Mouse (Mus musculus) liver, embryonic 14.5 days (tissue): Measurements from ENCODE around the gene Lsm6. TPM values are rescaled to one million over a fixed set of nuclear protein-coding genes. Genes with fewer than 3 reads are reported as not detected.

Source experiments
- ATAC-seq: fragments of 200-750 bp; cut with Nextera tagmentation; 2 replicates; pipeline ENCODE4 v1.8.0; 2017; ENCODE audit warnings: moderate number of reproducible peaks, mild to moderate bottlenecking, moderate library complexity; ENCODE audit not compliant: insufficient read depth
- DNase-seq, 3 experiments: peaks; one replicate each; pipeline ENCODE4 v3.0.0-alpha.2; 2012 to 2013; ENCODE audit warnings: low read depth in 3 of 3, low spot score in 3 of 3
- H3K27ac ChIP-seq: fragments of 300-500 bp; sonication (generic); 2 replicates; pipeline ENCODE4 v1.5.1; 2014; ENCODE audit warnings: moderate library complexity, mild to moderate bottlenecking, control low read depth, inconsistent platforms
- H3K27me3 ChIP-seq: fragments of 300-500 bp; sonication (generic); 2 replicates; pipeline ENCODE4 v1.6.1; 2014; ENCODE audit warnings: mild to moderate bottlenecking, low read length, moderate library complexity; ENCODE audit not compliant: control insufficient read depth, insufficient read depth
- H3K36me3 ChIP-seq: fragments of 300-500 bp; sonication (generic); replicated peaks from 2 replicates; pipeline ENCODE4 v1.6.1; 2014; ENCODE audit warnings: low read depth; ENCODE audit not compliant: control insufficient read depth, insufficient read depth
- H3K4me1 ChIP-seq, 2 experiments: fragments of 200-500 bp in 1 of 2; fragments of 300-500 bp in 1 of 2; sonication (generic) in 1 of 2; replicated peaks; 2 replicates each; pipeline ENCODE4 v1.6.1; 2012 to 2014; ENCODE audit warnings: antibody characterized with exemption in 1 of 2, inconsistent platforms in 1 of 2, low read length in 1 of 2; ENCODE audit not compliant: control insufficient read depth in 2 of 2, insufficient read depth in 2 of 2
- H3K4me2 ChIP-seq: fragments of 300-500 bp; sonication (generic); 2 replicates; pipeline ENCODE4 v1.6.1; 2014; ENCODE audit warnings: low read depth, mild to moderate bottlenecking, control low read depth, moderate library complexity
- H3K4me3 ChIP-seq, 2 experiments: fragments of 200-500 bp in 1 of 2; fragments of 300-500 bp in 1 of 2; sonication (generic) in 1 of 2; 2 replicates each; pipeline ENCODE4 v1.5.1; 2012 to 2014; ENCODE audit warnings: low read depth in 2 of 2, low read length in 2 of 2, mild to moderate bottlenecking in 2 of 2, control low read depth in 1 of 2, inconsistent platforms in 1 of 2, moderate library complexity in 1 of 2; ENCODE audit not compliant: insufficient read depth in 1 of 2
- H3K9ac ChIP-seq: fragments of 300-500 bp; sonication (generic); replicated peaks from 2 replicates; pipeline ENCODE4 v1.6.1; 2014; ENCODE audit warnings: mild to moderate bottlenecking, control low read depth, moderate library complexity
- H3K9me3 ChIP-seq: fragments of 300-500 bp; sonication (generic); 2 replicates; pipeline ENCODE4 v1.6.1; 2016; ENCODE audit warnings: low read length, mixed read lengths; ENCODE audit not compliant: control insufficient read depth
- CTCF ChIP-seq: IDR thresholded peaks from 2 replicates; pipeline ENCODE4 v1.5.1; 2016; ENCODE audit warnings: antibody characterized with exemption, low read depth, control low read depth
- EP300 ChIP-seq: IDR thresholded peaks from 2 replicates; pipeline ENCODE4 v1.6.1; 2016; ENCODE audit warnings: antibody characterized with exemption, low read depth
- WGBS: fragments of 180-500 bp; shearing (Covaris S2); extraction: QIAGEN DNeasy Blood & Tissue Kit; methylation state at CpG from one replicate; pipeline ENCODE4 v1.1.7; 2014; ENCODE audit not compliant: insufficient replicate concordance; 5-methylcytosine and 5-hydroxymethylcytosine counted together
- polyA plus RNA-seq, 2 experiments: library from polyadenylated mRNA; depleted of rRNA in 1 of 2; stranded (reverse) in 1 of 2; unstranded in 1 of 2; fragments of >200 nt; fragmentation: Nextera tagmentation in 1 of 2; extraction: Ambion mirVana in 1 of 2; gene quantifications; 2 replicates each; pipeline versions ENCODE4 v1.2.1 to v1.2.3; 2012 to 2014

The Lsm6 gene
- polyA plus RNA-seq (2012; rRNA removed) (10.5 and 39.3 TPM in 2 replicates), polyA plus RNA-seq (2014; fragmentation: Nextera tagmentation; extraction: Ambion mirVana) (115 and 117 TPM in 2 replicates)

DNA sequence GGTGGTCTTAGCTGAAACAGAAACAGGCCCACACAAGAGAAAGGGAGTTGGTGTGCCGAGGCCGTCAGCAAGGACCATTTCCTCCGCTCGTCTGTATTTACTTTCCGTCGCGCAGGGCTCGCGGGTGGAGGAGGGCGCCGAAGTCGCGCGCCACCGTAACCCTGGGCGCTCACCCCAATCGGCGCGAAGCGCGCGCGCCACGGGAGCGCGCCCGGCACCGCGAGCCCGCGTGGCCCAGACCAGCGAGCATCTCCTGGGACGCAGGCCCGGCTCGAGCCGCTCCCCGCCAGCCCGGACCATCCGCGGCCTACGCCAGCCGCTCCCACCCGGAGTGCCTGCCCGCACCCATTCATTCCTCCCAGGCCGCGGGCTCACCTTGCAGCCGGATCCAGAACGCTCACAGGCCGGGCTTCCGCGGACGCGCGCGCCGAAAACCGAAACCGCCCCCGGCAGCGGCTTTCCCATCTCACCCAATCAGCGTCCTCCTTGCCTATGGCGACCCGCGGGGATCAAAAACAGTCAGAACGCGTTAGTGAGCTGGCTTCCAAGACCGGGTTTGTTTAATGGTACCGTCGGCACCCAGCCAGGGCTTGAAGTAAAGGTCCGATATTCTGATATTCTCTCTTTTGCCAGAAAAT lies at the start of gene Lsm6:
Lsm6 (minus strand) TSS at position 468 of the 638 bp plus-strand sequence.
- no peaks in the 10 kb centered on the region; the same call in 1 of the 2 replicates for H3K36me3 ChIP-seq
- peak within 1 kb of the TSS; percentile 84 for H3K4me3 ChIP-seq
- H3K4me1 ChIP-seq = peaks cover 2 to 7% of the 10 kb centered on the region in 2 experiments; a peak in 2 of 4 replicates
- TF ChIP-seq CTCF = no peak
- TF ChIP-seq EP300 = no peak
- peak within 1 kb of the TSS; percentile 83 for H3K9ac ChIP-seq
- H3K27me3 ChIP-seq = no peaks in the 10 kb centered on the region
- WGBS = under 1% methylated on average over 69 of the region's 70 CpGs
- H3K9me3 ChIP-seq = no peaks in the 10 kb centered on the region
- H3K4me2 ChIP-seq = peak within 1 kb of the TSS; percentile 75
- DNase-seq (peak; percentile 96), ATAC-seq (peak; percentile 96)
- H3K27ac ChIP-seq = peak within 1 kb of the TSS; percentile 80

DNA sequence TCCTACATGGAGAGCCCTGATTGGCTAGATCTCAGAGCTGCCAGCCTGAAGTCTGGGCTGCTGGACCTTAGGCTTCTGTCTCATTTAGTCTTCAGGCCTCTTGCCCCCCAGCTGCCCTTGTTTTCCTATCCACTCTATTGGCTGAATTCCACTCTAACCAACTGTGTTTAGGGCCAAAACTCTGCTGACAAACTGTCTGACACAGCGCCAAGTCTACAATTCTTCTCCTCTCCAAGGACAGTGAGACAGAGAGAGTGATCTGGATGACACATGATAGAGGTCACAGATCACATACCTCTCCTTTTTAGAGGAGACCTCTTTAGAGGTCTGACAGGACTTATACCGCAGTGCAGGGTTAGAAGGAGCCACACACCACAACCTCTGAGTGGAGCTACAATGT lies 46.1 kb upstream of the Lsm6 start:
- no peaks in the 10 kb centered on the region for H3K4me1 ChIP-seq
- H3K36me3 ChIP-seq = no peaks in the 10 kb centered on the region
- 68% methylated on average over 2 of the region's 2 CpGs for WGBS
- no peak overlapping the region for H3K9ac ChIP-seq
- H3K27ac ChIP-seq = no peak overlapping the region
- H3K4me3 ChIP-seq = no peak overlapping the region
- TF ChIP-seq EP300 (no peak), CTCF (no peak)
- DNase-seq (no peak), ATAC-seq (no peak)
- no peaks in the 10 kb centered on the region for H3K9me3 ChIP-seq
- no peak overlapping the region for H3K4me2 ChIP-seq
- no peaks in the 10 kb centered on the region for H3K27me3 ChIP-seq

DNA sequence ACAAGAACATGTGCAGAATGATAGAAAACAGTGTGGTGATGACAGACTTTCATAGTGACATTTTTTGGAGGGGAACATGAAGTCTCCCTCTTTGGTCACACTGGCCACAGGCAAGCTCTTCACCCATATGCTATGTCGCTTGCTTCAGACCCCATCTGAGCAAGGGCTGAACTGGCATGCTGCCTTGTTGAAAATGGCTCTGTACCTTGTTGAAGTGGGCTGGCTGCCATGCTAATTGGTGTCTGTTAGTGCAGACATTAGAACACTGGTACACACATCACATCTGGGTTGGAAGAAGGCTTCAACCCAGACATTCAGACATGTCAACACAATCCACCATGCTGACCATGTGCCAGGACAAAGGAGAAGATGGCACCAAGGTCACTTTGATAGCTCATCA lies 42.1 kb upstream of the Lsm6 start:
- Histone ChIP-seq H3K27ac (no peak overlapping the region), H3K9ac (no peak overlapping the region), H3K4me3 (no peak overlapping the region), H3K27me3 (no peaks in the 10 kb centered on the region), H3K36me3 (no peaks in the 10 kb centered on the region), H3K4me1 (no peaks in the 10 kb centered on the region), H3K4me2 (no peak overlapping the region), H3K9me3 (no peaks in the 10 kb centered on the region)
- DNase-seq = no peak
- 60% methylated on average over 1 of the region's 1 CpGs for WGBS
- no peak for TF ChIP-seq CTCF
- no peak for TF ChIP-seq EP300
- ATAC-seq = no peak

DNA sequence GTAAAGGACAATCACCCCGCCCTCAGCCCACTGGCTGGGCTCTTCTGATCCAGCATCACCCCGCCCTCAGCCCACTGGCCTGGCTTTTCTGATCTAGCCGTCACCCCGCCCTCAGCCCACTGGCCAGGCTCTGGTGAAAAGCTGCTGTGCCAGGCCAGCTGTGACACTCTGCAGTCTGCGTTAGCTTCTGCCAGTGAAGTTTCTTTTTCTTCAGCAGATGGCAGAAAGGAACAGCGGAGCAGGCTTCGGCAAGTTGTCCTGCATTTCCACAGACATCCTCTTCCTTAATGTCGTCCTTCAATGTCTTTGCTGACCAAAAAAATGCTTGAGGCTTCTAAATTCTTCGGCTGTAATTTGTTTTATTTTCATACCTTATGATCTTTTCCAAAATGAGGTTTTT lies 41.1 kb upstream of the Lsm6 start:
- Histone ChIP-seq H3K4me2 (no peak overlapping the region), H3K9ac (no peak overlapping the region), H3K4me1 (no peaks in the 10 kb centered on the region), H3K27me3 (no peaks in the 10 kb centered on the region), H3K36me3 (no peaks in the 10 kb centered on the region), H3K27ac (no peak overlapping the region), H3K4me3 (no peak overlapping the region), H3K9me3 (no peaks in the 10 kb centered on the region)
- TF ChIP-seq CTCF = no peak
- no peak for TF ChIP-seq EP300
- ATAC-seq (no peak), DNase-seq (no peak)
- WGBS = 52% methylated on average over 9 of the region's 9 CpGs

DNA sequence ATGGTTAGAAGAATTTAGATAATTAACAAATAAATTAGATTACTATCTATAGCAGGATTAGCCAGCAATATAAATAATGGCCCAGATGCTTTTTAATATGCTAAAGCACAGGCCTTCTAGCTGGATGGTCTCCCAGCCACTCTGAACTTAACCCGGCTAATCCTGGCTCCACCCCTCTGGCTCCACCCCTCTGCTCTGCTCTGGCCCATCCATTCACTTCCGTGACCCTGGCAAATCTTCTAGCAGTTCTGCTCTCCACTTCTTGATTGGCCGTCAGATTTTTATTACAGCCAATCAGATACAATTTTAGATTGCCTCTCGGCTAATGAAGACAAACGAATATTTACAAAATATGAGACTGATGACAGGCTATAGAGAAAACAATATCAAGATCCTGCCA lies 39.8 kb upstream of the Lsm6 start:
- H3K9ac ChIP-seq = no peak overlapping the region
- TF ChIP-seq CTCF (no peak), EP300 (no peak)
- H3K9me3 ChIP-seq = no peaks in the 10 kb centered on the region
- no peak overlapping the region for H3K4me2 ChIP-seq
- ATAC-seq (no peak), DNase-seq (no peak)
- no peak overlapping the region for H3K4me3 ChIP-seq
- no peak overlapping the region for H3K27ac ChIP-seq
- no peaks in the 10 kb centered on the region for H3K36me3 ChIP-seq
- no peaks in the 10 kb centered on the region for H3K4me1 ChIP-seq
- no peaks in the 10 kb centered on the region for H3K27me3 ChIP-seq
- 45% methylated on average over 5 of the region's 5 CpGs for WGBS
